Mouse (Mus musculus) megakaryocyte, embryonic 14.5 days (primary cell): ENCODE data around the gene Madcam1.

ENCODE experiments used
- FLI1 ChIP-seq: IDR thresholded peaks from 2 replicates; pipeline ENCODE4 v1.6.1; 2012; ENCODE audit warnings: low read length, inconsistent platforms, mixed read lengths
- GATA1 ChIP-seq: IDR thresholded peaks from 3 replicates; pipeline ENCODE4 v1.6.1; 2012; ENCODE audit warnings: mixed read lengths, low read length, inconsistent platforms, borderline replicate concordance

- TF ChIP-seq GATA1 = no peak
- no peak for TF ChIP-seq FLI1
Observed at GRCm38 (mm10) chr10:79664131-79664665, at the start of gene Madcam1.
